Mouse (Mus musculus) gastrocnemius, postnatal 10 days (tissue): ENCODE results near the gene Pde1b. TPM values are rescaled to one million over a fixed set of nuclear protein-coding genes. Genes with fewer than 3 reads are reported as not detected.

Experiments
- DNase-seq: peaks from one replicate; pipeline ENCODE4 v3.0.0; 2021; ENCODE audit warnings: mixed read lengths
- total RNA-seq, 2 experiments: library from RNA; stranded (reverse); gene quantifications; 2 replicates each; pipeline ENCODE4 v1.2.3; 2021

The Pde1b gene
- total RNA-seq, 2 experiments from 2014 or later, result 1.2 to 2.2 TPM

- DNase-seq, result peak; percentile 44
Measured at GRCm38 (mm10) chr15:103552096-103552690, 49.4 kb downstream of the Pde1b start.

GRCm38 (mm10) chr15:103564981-103565380 is 62.1 kb downstream of the Pde1b start, which contains the start of gene Glycam1:
Gene Glycam1 (minus strand): TSS chr15:103565081.
- DNase-seq, result no peak

Other genes starting within 250 kb of the Pde1b start
- 1 to 10 TPM in 1 of 2 experiments, not detected in 1; 1.2 TPM for gene Nfe2, start 244.6 kb upstream of the Pde1b start, total RNA-seq
- gene Copz1, start 230.3 kb upstream of the Pde1b start, total RNA-seq, result 10 to 100 TPM; 45.3 to 51.4 TPM
- under 1 TPM in 1 of 2 experiments, not detected in 1; 0.14 TPM for gene Gpr84, start 192.4 kb upstream of the Pde1b start, total RNA-seq
- 10 to 100 TPM; 39.3 to 45.7 TPM for gene Zfp385a, start 162.9 kb upstream of the Pde1b start, total RNA-seq
- 10 to 100 TPM; 27.6 to 40.5 TPM for gene Itga5, start 136.3 kb upstream of the Pde1b start, total RNA-seq
- gene Gtsf1, start 72.6 kb upstream of the Pde1b start, total RNA-seq, result not detected
- gene Gtsf2, start 54.6 kb upstream of the Pde1b start, total RNA-seq, result not detected
- 1 to 10 TPM; 2.3 to 4.3 TPM for gene Nckap1l, start 49.2 kb upstream of the Pde1b start, total RNA-seq
- 10 to 100 TPM; 50.9 to 64.0 TPM for gene Ppp1r1a, start 35.0 kb downstream of the Pde1b start, total RNA-seq
- not detected for gene Glycam1, start 62.0 kb downstream of the Pde1b start, total RNA-seq